Mouse (Mus musculus) MEL (cell line): ENCODE measurements around the gene Usp28. TPM values are rescaled to one million over a fixed set of nuclear protein-coding genes. Genes with fewer than 3 reads are reported as not detected.

Source experiments
- DNase-seq: peaks from one replicate; pipeline ENCODE4 v3.0.0; 2011; ENCODE audit warnings: low read depth, low spot score
- H3K27ac ChIP-seq: 2 replicates; pipeline ENCODE4 v1.5.1; 2012; ENCODE audit warnings: low read depth, mild to moderate bottlenecking, control low read depth, low read length, moderate library complexity; ENCODE audit not compliant: control insufficient read depth
- H3K27me3 ChIP-seq, 2 experiments: fragments of 150-350 bp in 1 of 2; sonication (generic) in 1 of 2; 2 replicates each; pipeline ENCODE4 v1.6.1; 2012; ENCODE audit warnings: low read length in 2 of 2, mild to moderate bottlenecking in 2 of 2, improper control_type of control experiment in 1 of 2, moderate library complexity in 1 of 2; ENCODE audit not compliant: insufficient read depth in 2 of 2, control insufficient read depth in 1 of 2
- H3K36me3 ChIP-seq, 2 experiments: 2 replicates each; pipeline ENCODE4 v1.6.1; 2012 to 2014; ENCODE audit warnings: low read length in 2 of 2, improper control_type of control experiment in 1 of 2, inconsistent platforms in 1 of 2, mild to moderate bottlenecking in 1 of 2; ENCODE audit not compliant: insufficient read depth in 2 of 2, control insufficient read depth in 1 of 2
- H3K4me1 ChIP-seq, 2 experiments: fragments of 150-350 bp in 1 of 2; sonication (generic) in 1 of 2; 2 replicates each; pipeline ENCODE4 v1.6.1; 2012; ENCODE audit warnings: low read length in 2 of 2, improper control_type of control experiment in 1 of 2, mild to moderate bottlenecking in 1 of 2; ENCODE audit not compliant: insufficient read depth in 2 of 2, control insufficient read depth in 1 of 2
- H3K4me3 ChIP-seq, 2 experiments: fragments of 150-350 bp in 1 of 2; sonication (generic) in 1 of 2; 2 replicates each; pipeline ENCODE4 v1.5.1; 2012; ENCODE audit warnings: low read depth in 2 of 2, low read length in 2 of 2, mild to moderate bottlenecking in 2 of 2, moderate library complexity in 2 of 2, control low read depth in 1 of 2, improper control_type of control experiment in 1 of 2; ENCODE audit not compliant: control insufficient read depth in 1 of 2, insufficient read depth in 1 of 2
- H3K79me2 ChIP-seq: 2 replicates; pipeline ENCODE4 v1.6.1; 2012; ENCODE audit warnings: mild to moderate bottlenecking, low read length, moderate library complexity; ENCODE audit not compliant: control insufficient read depth, poor library complexity, insufficient read depth
- H3K9ac ChIP-seq: 2 replicates; pipeline ENCODE4 v1.6.1; 2012; ENCODE audit warnings: low read depth, mild to moderate bottlenecking, control low read depth, low read length, moderate library complexity; ENCODE audit not compliant: control insufficient read depth, poor library complexity, severe bottlenecking
- H3K9me3 ChIP-seq: fragments of 150-350 bp; sonication (generic); replicated peaks from 2 replicates; pipeline ENCODE4 v1.6.1; 2012; ENCODE audit warnings: mild to moderate bottlenecking, low read length, improper control_type of control experiment, moderate library complexity; ENCODE audit not compliant: insufficient read depth
- CHD2 ChIP-seq: IDR thresholded peaks from 2 replicates; pipeline ENCODE4 v1.6.1; 2011; ENCODE audit warnings: low read length, improper control_type of control experiment
- CTCF ChIP-seq, 3 experiments: IDR thresholded peaks in 2 of 3; conservative IDR thresholded peaks in 1 of 3; 2 replicates each; pipeline ENCODE4 v1.5.1; 2011 to 2012; ENCODE audit warnings: low read length in 3 of 3, low read depth in 2 of 3, mild to moderate bottlenecking in 2 of 3, improper control_type of control experiment in 1 of 3, inconsistent platforms in 1 of 3, mixed read lengths in 1 of 3, moderate library complexity in 1 of 3; ENCODE audit not compliant: control insufficient read depth in 1 of 3, insufficient read depth in 1 of 3, poor library complexity in 1 of 3, severe bottlenecking in 1 of 3
- ETS1 ChIP-seq: IDR thresholded peaks from 2 replicates; pipeline ENCODE4 v1.6.1; 2012; ENCODE audit warnings: low read depth, mild to moderate bottlenecking, inconsistent platforms, low read length, improper control_type of control experiment, moderate library complexity
- JUND ChIP-seq: IDR thresholded peaks from 2 replicates; pipeline ENCODE4 v1.6.1; 2011; ENCODE audit warnings: low read depth, mild to moderate bottlenecking, improper control_type of control experiment, low read length
- KAT2A ChIP-seq: conservative IDR thresholded peaks from 2 replicates; pipeline ENCODE4 v1.6.1; 2012; ENCODE audit warnings: low read depth, low read length, improper control_type of control experiment, inconsistent platforms
- MEF2A ChIP-seq: IDR thresholded peaks from 2 replicates; pipeline ENCODE4 v1.6.1; 2014; ENCODE audit warnings: low read depth, mild to moderate bottlenecking, inconsistent platforms, low read length, improper control_type of control experiment; ENCODE audit not compliant: poor library complexity, insufficient replicate concordance, severe bottlenecking; ENCODE audit errors: extremely low read depth
- MYB ChIP-seq: IDR thresholded peaks from 2 replicates; pipeline ENCODE4 v1.6.1; 2011; ENCODE audit warnings: mild to moderate bottlenecking, low read depth, low read length, improper control_type of control experiment
- NELFE ChIP-seq: IDR thresholded peaks from 2 replicates; pipeline ENCODE4 v1.6.1; 2011; ENCODE audit warnings: low read depth, low read length, improper control_type of control experiment
- POLR2AphosphoS2 ChIP-seq: IDR thresholded peaks from 2 replicates; pipeline ENCODE4 v1.6.1; 2011; ENCODE audit warnings: low read length, improper control_type of control experiment
- POLR2AphosphoS5 ChIP-seq: IDR thresholded peaks from 2 replicates; pipeline ENCODE4 v1.6.1; 2012; ENCODE audit warnings: low read depth, borderline replicate concordance, mild to moderate bottlenecking, inconsistent platforms, low read length, moderate library complexity, mixed read lengths
- RAD21 ChIP-seq: IDR thresholded peaks from 2 replicates; pipeline ENCODE4 v1.6.1; 2011; ENCODE audit warnings: mild to moderate bottlenecking, low read depth, low read length, improper control_type of control experiment
- RCOR1 ChIP-seq: IDR thresholded peaks from 2 replicates; pipeline ENCODE4 v1.6.1; 2012; ENCODE audit warnings: low read depth, mild to moderate bottlenecking, inconsistent platforms, low read length, improper control_type of control experiment
- SMC3 ChIP-seq: IDR thresholded peaks from 2 replicates; pipeline ENCODE4 v1.6.1; 2011; ENCODE audit warnings: low read depth, low read length, improper control_type of control experiment
- TAL1 ChIP-seq: IDR thresholded peaks from 2 replicates; pipeline ENCODE4 v1.6.1; 2012; ENCODE audit warnings: mild to moderate bottlenecking, inconsistent platforms, low read length, moderate library complexity, mixed read lengths
- UBTF ChIP-seq: IDR thresholded peaks from 2 replicates; pipeline ENCODE4 v1.6.1; 2012; ENCODE audit warnings: low read depth, mild to moderate bottlenecking, inconsistent platforms, low read length, improper control_type of control experiment, moderate library complexity, borderline replicate concordance; ENCODE audit not compliant: insufficient read depth
- USF1 ChIP-seq: IDR thresholded peaks from 2 replicates; pipeline ENCODE4 v1.6.1; 2014; ENCODE audit warnings: low read depth, mild to moderate bottlenecking, inconsistent platforms, low read length, improper control_type of control experiment, moderate library complexity
- ZKSCAN1 ChIP-seq: IDR thresholded peaks from 2 replicates; pipeline ENCODE4 v1.6.1; 2012; ENCODE audit warnings: low read depth, mild to moderate bottlenecking, inconsistent platforms, low read length, improper control_type of control experiment, moderate library complexity
- ZMIZ1 ChIP-seq: IDR thresholded peaks from 2 replicates; pipeline ENCODE4 v1.6.1; 2012; ENCODE audit warnings: low read depth, mild to moderate bottlenecking, inconsistent platforms, low read length, improper control_type of control experiment, moderate library complexity
- polyA plus RNA-seq, 2 experiments: library from polyadenylated mRNA; stranded (reverse) in 1 of 2; unstranded in 1 of 2; fragments of >175 nt in 1 of 2; fragments of >200 nt in 1 of 2; gene quantifications; 2 replicates each; pipeline versions ENCODE4 v1.2.1 to v1.2.4; 2012; ENCODE audit warnings: low replicate concordance in 2 of 2, low read depth in 1 of 2; ENCODE audit not compliant: insufficient read length in 2 of 2, insufficient read depth in 1 of 2, missing spikeins in 1 of 2
- total RNA-seq: library from RNA; depleted of rRNA; stranded (reverse); fragments of 300-350 nt; gene quantifications from 2 replicates; pipeline ENCODE4 v1.2.3, GENCODE M21; 2012

Usp28 gene
- total and polyA plus RNA-seq, 3 experiments, result 5.2 to 14.2 TPM; not detected in 1

- Histone ChIP-seq H3K79me2 (no peaks in the 10 kb centered on the region), H3K36me3 (no peaks in the 10 kb centered on the region), H3K27ac (no peak overlapping the region), H3K9me3 (no peaks in the 10 kb centered on the region), H3K4me1 (no peaks in the 10 kb centered on the region), H3K27me3 (no peaks in the 10 kb centered on the region), H3K9ac (no peak overlapping the region), H3K4me3 (no peak overlapping the region)
- DNase-seq, result no peak
- TF ChIP-seq JUND, result no peak
- TF ChIP-seq POLR2AphosphoS2, result no peak
- TF ChIP-seq USF1, result no peak
- no peak for TF ChIP-seq RAD21
- TF ChIP-seq ZKSCAN1, result no peak
- TF ChIP-seq ZMIZ1, result no peak
- TF ChIP-seq CTCF (IDR thresholded peaks at IDR 0.05 in 2 of 3, conservative IDR thresholded peaks at IDR 0.05 in 1 of 3; ENCODE audit: control insufficient read depth in 1 of 3, insufficient read depth in 1 of 3, low read depth in 2 of 3, low read length in 3 of 3, poor library complexity in 1 of 3, severe bottlenecking in 1 of 3), result no peak
- TF ChIP-seq MEF2A, result no peak
- TF ChIP-seq KAT2A, result no peak
- TF ChIP-seq MYB, result no peak
- no peak for TF ChIP-seq NELFE
Measured at GRCm38 (mm10) chr9:48994779-48995178, 9.6 kb downstream of the Usp28 start.

GRCm38 (mm10) chr9:48995735-48996134 lies 10.6 kb downstream of the Usp28 start:
- no peaks in the 10 kb centered on the region for H3K36me3 ChIP-seq
- no peak overlapping the region for H3K9ac ChIP-seq
- peak in 2 of 3 experiments; percentile 23 to 39; a peak in 2 of 6 replicates for TF ChIP-seq CTCF (IDR thresholded peaks at IDR 0.05 in 2 of 3, conservative IDR thresholded peaks at IDR 0.05 in 1 of 3; ENCODE audit: control insufficient read depth in 1 of 3, insufficient read depth in 1 of 3, low read depth in 2 of 3, low read length in 3 of 3, poor library complexity in 1 of 3, severe bottlenecking in 1 of 3)
- no peak for TF ChIP-seq CHD2
- no peak for TF ChIP-seq UBTF
- no peak for TF ChIP-seq RCOR1
- TF ChIP-seq RAD21, result peak; percentile 9
- no peak for TF ChIP-seq JUND
- peak; percentile 24; the same call in 1 of the 2 replicates for TF ChIP-seq SMC3
- TF ChIP-seq ZKSCAN1, result no peak
- TF ChIP-seq ETS1, result no peak
- no peak for TF ChIP-seq TAL1
- TF ChIP-seq POLR2AphosphoS5, result no peak
- TF ChIP-seq, all 39 proteins: peak for 3

More at GRCm38 (mm10) chr9:48995735-48996134, 10.6 kb downstream of the Usp28 start:
- H3K79me2 ChIP-seq, result no peaks in the 10 kb centered on the region
- H3K27me3 ChIP-seq, result no peaks in the 10 kb centered on the region
- DNase-seq, result peak; percentile 45
- no peak overlapping the region for H3K27ac ChIP-seq
- no peaks in the 10 kb centered on the region for H3K9me3 ChIP-seq
- no peaks in the 10 kb centered on the region for H3K4me1 ChIP-seq
- no peak overlapping the region for H3K4me3 ChIP-seq
